Mouse (Mus musculus) liver, postnatal 0 days (tissue): ENCODE results near the gene Ercc8.

Source experiments
- CTCF ChIP-seq: sonication (generic); IDR thresholded peaks from 2 replicates; pipeline ENCODE4 v1.5.1; 2016; ENCODE audit warnings: antibody characterized with exemption, low read depth
- EP300 ChIP-seq: IDR thresholded peaks from 2 replicates; pipeline ENCODE4 v1.6.1; 2016; ENCODE audit warnings: antibody characterized with exemption, low read depth, mild to moderate bottlenecking

DNA sequence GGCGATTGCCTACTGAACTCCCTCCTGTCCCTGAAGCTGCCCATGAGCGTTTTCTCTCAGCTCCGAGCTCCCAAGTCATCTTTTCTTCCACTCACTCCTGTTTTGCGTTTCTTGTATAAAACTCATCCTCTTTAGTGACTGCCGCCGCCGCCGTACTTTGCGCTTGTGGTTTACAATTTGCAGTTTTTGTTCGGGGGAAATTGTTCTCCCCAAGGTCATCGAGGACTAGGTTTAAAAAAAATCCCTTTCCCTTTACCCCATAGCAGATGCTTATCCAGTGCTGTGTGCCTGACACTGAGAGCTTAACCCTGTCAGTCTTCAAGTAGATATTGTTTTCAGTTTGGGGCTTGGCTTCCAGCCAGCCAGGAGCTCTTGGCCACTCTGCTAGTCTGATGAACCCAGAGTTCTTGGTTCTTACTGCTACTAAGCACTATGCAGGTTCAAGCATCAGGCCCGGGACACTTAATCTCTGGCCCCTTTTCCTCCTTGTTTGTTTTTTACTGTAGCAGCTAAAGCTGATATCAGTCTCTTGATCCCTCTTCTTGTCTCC, 56.8 kb downstream of the Ercc8 start:
- TF ChIP-seq CTCF (no peak), EP300 (no peak)
